In genomic region chr7:10249146-10249545, GRCm38 (mm10) we compare ENCODE assay signal across 49 mouse cellular contexts. TPM values are rescaled to one million over a fixed set of nuclear protein-coding genes. Genes with fewer than 3 reads are reported as not detected.
"Had no signal": no experiment of that assay in that cellular context is flagged by ENCODE, and none has a peak within 500 bp of the region (broad histone marks: within the 10 kb centered on the region; RNA-seq: fewer than 3 reads in every experiment).

No protein-coding gene starts in this region.

- H3K4me1 ChIP-seq: heart, embryonic 12.5 days; heart, embryonic 13.5 days; heart, embryonic 15.5 days; hindbrain, embryonic 10.5 days; hindbrain, embryonic 12.5 days; hindbrain, embryonic 13.5 days; hindbrain, embryonic 15.5 days; intestine, embryonic 15.5 days; kidney, embryonic 15.5 days had no signal

- H3K4me3 ChIP-seq: heart, embryonic 12.5 days; heart, embryonic 13.5 days; heart, embryonic 15.5 days; hindbrain, embryonic 10.5 days; hindbrain, embryonic 12.5 days; hindbrain, embryonic 13.5 days; hindbrain, embryonic 15.5 days; intestine, embryonic 15.5 days; kidney, embryonic 15.5 days; layer of hippocampus, adult 2 months had no signal

- H3K9me3 ChIP-seq: intestine, embryonic 15.5 days had no signal

- H3K36me3 ChIP-seq: heart, embryonic 12.5 days; heart, embryonic 13.5 days; heart, embryonic 15.5 days; hindbrain, embryonic 10.5 days; hindbrain, embryonic 12.5 days; hindbrain, embryonic 13.5 days; hindbrain, embryonic 15.5 days; intestine, embryonic 15.5 days; kidney, embryonic 15.5 days had no signal

- ATAC-seq: hindbrain, embryonic 16.5 days; hindbrain, postnatal 0 days; inflammation-experienced regulatory T-cells, adult 6 months; intestine, embryonic 15.5 days; intestine, embryonic 16.5 days; intestine, postnatal 0 days had no signal

- H3K9ac ChIP-seq: heart, embryonic 12.5 days; heart, embryonic 13.5 days; heart, embryonic 15.5 days; hindbrain, embryonic 12.5 days; hindbrain, embryonic 13.5 days; hindbrain, embryonic 14.5 days; hindbrain, embryonic 15.5 days; intestine, embryonic 15.5 days; kidney, embryonic 15.5 days had no signal

- H3K4me2 ChIP-seq: heart, embryonic 11.5 days; heart, embryonic 12.5 days; heart, embryonic 13.5 days; heart, embryonic 15.5 days; hindbrain, embryonic 12.5 days; hindbrain, embryonic 13.5 days; hindbrain, embryonic 14.5 days; hindbrain, embryonic 15.5 days; intestine, embryonic 15.5 days; kidney, embryonic 15.5 days had no signal

- H3K27me3 ChIP-seq: heart, embryonic 12.5 days; heart, embryonic 13.5 days; heart, embryonic 15.5 days; hindbrain, embryonic 12.5 days; hindbrain, embryonic 13.5 days; hindbrain, embryonic 15.5 days; intestine, embryonic 15.5 days; kidney, embryonic 15.5 days had no signal

- DNase-seq: heart, postnatal 10 days; heart, postnatal 14 days; heart, postnatal 36 days; heart, postnatal 4 days; kidney, adult 11 months; kidney, adult 18-20 months; kidney, adult 2 months; kidney, adult 8-10 months; kidney, adult 9 months; kidney, postnatal 10 days; kidney, postnatal 14 days; kidney, postnatal 36 days; kidney, postnatal 4 days; layer of hippocampus, adult 9-11 months; layer of hippocampus, postnatal 36 days had no signal

- H3K27ac ChIP-seq: heart, embryonic 13.5 days; heart, embryonic 15.5 days; hindbrain, embryonic 10.5 days; hindbrain, embryonic 12.5 days; hindbrain, embryonic 13.5 days; hindbrain, embryonic 14.5 days; hindbrain, embryonic 15.5 days; hindbrain, postnatal 0 days; intestine, embryonic 15.5 days; kidney, embryonic 15.5 days; kidney, postnatal 0 days; layer of hippocampus, adult 2 months had no signal

RNA-seq across cellular contexts. Expression of gene Vmn1r66, which starts 28.7 kb away (rescaled TPM):
- total RNA-seq: heart, postnatal 10 days; heart, postnatal 14 days; heart, postnatal 25 days; heart, postnatal 36 days; heart, postnatal 4 days; hematopoietic stem cell, adult 5-6 weeks; hindbrain, postnatal 0 days; layer of hippocampus, adult 18-20 months; layer of hippocampus, adult 2 months; layer of hippocampus, adult 8-10 months; layer of hippocampus, postnatal 10 days; layer of hippocampus, postnatal 14 days; layer of hippocampus, postnatal 25 days; layer of hippocampus, postnatal 36 days; left cerebral cortex, adult 18-20 months had no signal
- polyA plus RNA-seq: heart, embryonic 11.5 days; heart, embryonic 12.5 days; heart, embryonic 13.5 days; heart, embryonic 14.5 days; heart, embryonic 15.5 days; heart, embryonic 16.5 days; heart, postnatal 0 days; hindbrain, embryonic 10.5 days; hindbrain, embryonic 11.5 days; hindbrain, embryonic 12.5 days; hindbrain, embryonic 13.5 days; hindbrain, embryonic 14.5 days; hindbrain, embryonic 15.5 days; hindbrain, embryonic 16.5 days; hindbrain, postnatal 0 days; inflammation-experienced regulatory T-cells, adult 6 months; intestine, embryonic 14.5 days; intestine, embryonic 15.5 days; intestine, embryonic 16.5 days; intestine, postnatal 0 days; kidney, adult 2 months; kidney, embryonic 14.5 days; kidney, embryonic 15.5 days; kidney, embryonic 16.5 days; kidney, postnatal 0 days; large intestine, adult 2 months had no signal
